Mouse (Mus musculus): Measurements from ENCODE around the gene Nmt1. TPM values are rescaled to one million over a fixed set of nuclear protein-coding genes. Genes with fewer than 3 reads are reported as not detected.
A peak's percentile ranks its signal among the peaks of the same experiment; 100 is the strongest.

Nmt1 gene
- total and polyA plus RNA-seq, 3 experiments = 84.5 to 205 (median 115) TPM

DNA sequence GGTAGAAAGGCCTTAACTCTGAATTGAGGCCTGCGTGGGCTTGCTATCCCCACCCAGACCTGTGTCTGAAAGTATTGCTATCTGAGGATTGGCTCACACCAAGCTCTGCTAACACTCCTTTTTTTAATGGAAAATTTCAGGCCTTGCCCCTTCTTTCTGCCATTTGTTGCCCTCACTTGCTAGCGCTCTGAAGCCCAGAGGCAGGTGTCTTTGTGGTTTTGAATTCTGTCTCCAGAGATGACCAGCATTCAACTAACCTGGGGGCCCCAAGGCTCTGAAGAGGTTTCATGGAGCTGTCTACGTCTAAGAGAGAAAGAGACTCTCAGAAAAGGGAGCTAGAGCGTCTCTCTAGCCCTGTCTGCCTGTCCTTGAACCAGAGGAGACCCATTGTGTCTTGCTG, 40.3 kb downstream of the Nmt1 start:
- peak; percentile 81 for DNase-seq (ENCODE audit: extremely low read depth)
- peak overlapping the region; percentile 11; the same call in 1 of the 2 replicates for H3K9ac ChIP-seq (ENCODE audit: insufficient read depth, low read depth)
- H3K27me3 ChIP-seq (replicated peaks) = no peaks in the 10 kb centered on the region
- peak overlapping the region; percentile 9 for H3K4me2 ChIP-seq (ENCODE audit: insufficient read depth, low read depth, poor library complexity, severe bottlenecking)
- no peak overlapping the region for H3K4me3 ChIP-seq (replicated peaks in 1 of 3; ENCODE audit: low read depth in 2 of 3, low read length in 2 of 3, poor library complexity in 1 of 3)
- dilution Hi-C loops (cut with MboI; ENCODE audit: extremely low pct_ligation_motif_present, extremely low pct_unique_long_range_greater_than_20kb, low sequenced_read_pairs) = no loop called here
- H3K36me3 ChIP-seq (replicated peaks in 1 of 2; ENCODE audit: control insufficient read depth in 1 of 2, insufficient read depth in 1 of 2, low read length in 1 of 2) = peaks cover 76 to 94% of the 10 kb centered on the region in 2 experiments
- TF ChIP-seq NELFE (IDR thresholded peaks at IDR 0.05; ENCODE audit: low read depth, low read length) (no peak), TCF12 (IDR thresholded peaks at IDR 0.05; ENCODE audit: low read depth, low read length) (peak; percentile 97), ELF1 (IDR thresholded peaks at IDR 0.05; ENCODE audit: low read depth, low read length) (no peak), USF2 (conservative IDR thresholded peaks at IDR 0.05; ENCODE audit: low read depth, low read length) (no peak), GABPA (IDR thresholded peaks at IDR 0.05; ENCODE audit: insufficient replicate concordance, low read depth, low read length) (no peak), MAZ (IDR thresholded peaks at IDR 0.05; ENCODE audit: low read depth, low read length) (peak; percentile 76; the same call in 1 of the 2 replicates), ZC3H11A (IDR thresholded peaks at IDR 0.05; ENCODE audit: low read depth, low read length) (no peak), MEF2A (IDR thresholded peaks at IDR 0.05; ENCODE audit: borderline replicate concordance, low read depth, low read length) (peak; percentile 78; the same call in 1 of the 2 replicates), RCOR1 (conservative IDR thresholded peaks at IDR 0.05; ENCODE audit: low read depth, low read length) (0 out of 2 replicates have a peak, but pooled peaks have one; percentile 70), MYC (IDR thresholded peaks at IDR 0.05; ENCODE audit: low read depth, low read length) (peak; percentile 84; the same call in 1 of the 2 replicates), TBP (conservative IDR thresholded peaks at IDR 0.05; ENCODE audit: low read depth, low read length) (no peak), ZNF384 (IDR thresholded peaks at IDR 0.05; ENCODE audit: low read depth, low read length) (no peak; the same call in 1 of the 2 replicates), POLR2A (IDR thresholded peaks at IDR 0.05; ENCODE audit: low read depth, low read length) (peak; percentile 43), EP300 (IDR thresholded peaks at IDR 0.05; ENCODE audit: low read length) (peak; percentile 89), JUND (conservative IDR thresholded peaks at IDR 0.05; ENCODE audit: low read depth, low read length) (no peak; the same call in 1 of the 2 replicates), CHD1 (IDR thresholded peaks at IDR 0.05; ENCODE audit: low read depth, low read length) (0 out of 2 replicates have a peak, but pooled peaks have one; percentile 77), IRF4 (IDR thresholded peaks at IDR 0.05; ENCODE audit: low read depth, low read length) (peak; percentile 90), RAD21 (IDR thresholded peaks at IDR 0.05; ENCODE audit: low read depth, low read length) (no peak; the same call in 1 of the 2 replicates), BHLHE40 (IDR thresholded peaks at IDR 0.05; ENCODE audit: low read depth, low read length) (peak; percentile 81), KAT2A (IDR thresholded peaks at IDR 0.05; ENCODE audit: insufficient replicate concordance, low read length) (no peak), HCFC1 (IDR thresholded peaks at IDR 0.05; ENCODE audit: low read depth, low read length) (no peak), MAX (IDR thresholded peaks at IDR 0.05; ENCODE audit: low read length) (no peak), JUN (IDR thresholded peaks at IDR 0.05; ENCODE audit: insufficient read depth, low read depth, low read length) (peak; percentile 48; the same call in 1 of the 2 replicates), CHD2 (IDR thresholded peaks at IDR 0.05; ENCODE audit: low read length) (peak; percentile 63), NRF1 (IDR thresholded peaks at IDR 0.05; ENCODE audit: low read depth, low read length) (no peak), UBTF (IDR thresholded peaks at IDR 0.05; ENCODE audit: low read depth, low read length) (0 out of 2 replicates have a peak, but pooled peaks have one; percentile 18), USF1 (IDR thresholded peaks at IDR 0.05; ENCODE audit: low read depth, low read length) (no peak), PAX5 (IDR thresholded peaks at IDR 0.05; ENCODE audit: low read length) (no peak), ETS1 (conservative IDR thresholded peaks at IDR 0.05; ENCODE audit: low read depth, low read length) (peak; percentile 67), MXI1 (IDR thresholded peaks at IDR 0.05; ENCODE audit: low read depth, low read length) (peak; percentile 16; the same call in 1 of the 2 replicates), MAFK (IDR thresholded peaks at IDR 0.05; ENCODE audit: insufficient replicate concordance, low read length) (no peak), POLR2AphosphoS2 (IDR thresholded peaks at IDR 0.05; ENCODE audit: low read depth, low read length) (no peak; the same call in 1 of the 2 replicates), CTCF (conservative IDR thresholded peaks at IDR 0.05 in 1 of 2, IDR thresholded peaks at IDR 0.05 in 1 of 2; ENCODE audit: low read depth in 2 of 2, low read length in 2 of 2) (no peak), SIN3A (IDR thresholded peaks at IDR 0.05; ENCODE audit: low read length) (peak; percentile 52; the same call in 1 of the 2 replicates), ZMIZ1 (IDR thresholded peaks at IDR 0.05; ENCODE audit: low read depth, low read length) (peak; percentile 23; the same call in 1 of the 2 replicates), SMC3 (IDR thresholded peaks at IDR 0.05; ENCODE audit: low read depth, low read length) (no peak; the same call in none of the 2 replicates), E2F4 (IDR thresholded peaks at IDR 0.05; ENCODE audit: insufficient replicate concordance, low read depth, low read length) (no peak), ZKSCAN1 (IDR thresholded peaks at IDR 0.05; ENCODE audit: borderline replicate concordance, low read depth, low read length) (no peak)
- in situ Hi-C loops (cut with MboI; ENCODE audit: low pct_ligation_motif_present, low pct_unique_long_range_greater_than_20kb, low sequenced_read_pairs) = no loop called here
- H3K79me2 ChIP-seq (replicated peaks; ENCODE audit: control insufficient read depth, extremely low read depth, insufficient read depth, poor library complexity, severe bottlenecking) = no peaks in the 10 kb centered on the region; the same call in 1 of the 2 replicates
- peaks cover 16 to 67% of the 10 kb centered on the region in 2 experiments for H3K4me1 ChIP-seq (ENCODE audit: control insufficient read depth in 1 of 2, insufficient read depth in 2 of 2)
- peak overlapping the region; percentile 91 for H3K27ac ChIP-seq (ENCODE audit: insufficient read depth, low read depth)
- H3K9me3 ChIP-seq (replicated peaks; ENCODE audit: low read length) = no peaks in the 10 kb centered on the region
